Mouse (Mus musculus) layer of hippocampus, adult 2 months (tissue): ENCODE data around the gene Per1. TPM values are rescaled to one million over a fixed set of nuclear protein-coding genes. Genes with fewer than 3 reads are reported as not detected.

ENCODE experiments used
- DNase-seq, 2 experiments: peaks; one replicate each; pipeline ENCODE4 v3.0.0; 2022; ENCODE audit warnings: low spot score in 2 of 2
- H3K27ac ChIP-seq: fragments of 200-600 bp; 2 replicates; pipeline ENCODE4 v1.8.1; 2022
- H3K4me3 ChIP-seq: fragments of 200-600 bp; 2 replicates; pipeline ENCODE4 v1.8.1; 2022; ENCODE audit warnings: mild to moderate bottlenecking
- CTCF ChIP-seq: fragments of 200-600 bp; conservative IDR thresholded peaks from 2 replicates; pipeline ENCODE4 v1.8.1; 2022; ENCODE audit warnings: antibody characterized with exemption, mild to moderate bottlenecking, moderate library complexity
- total RNA-seq, 2 experiments: library from RNA; stranded (reverse); gene quantifications; 2 replicates each; pipeline ENCODE4 v1.2.3; 2021

Gene Per1
- total RNA-seq, 2 experiments from 2014 or later = 83.4 to 95.2 TPM

DNA sequence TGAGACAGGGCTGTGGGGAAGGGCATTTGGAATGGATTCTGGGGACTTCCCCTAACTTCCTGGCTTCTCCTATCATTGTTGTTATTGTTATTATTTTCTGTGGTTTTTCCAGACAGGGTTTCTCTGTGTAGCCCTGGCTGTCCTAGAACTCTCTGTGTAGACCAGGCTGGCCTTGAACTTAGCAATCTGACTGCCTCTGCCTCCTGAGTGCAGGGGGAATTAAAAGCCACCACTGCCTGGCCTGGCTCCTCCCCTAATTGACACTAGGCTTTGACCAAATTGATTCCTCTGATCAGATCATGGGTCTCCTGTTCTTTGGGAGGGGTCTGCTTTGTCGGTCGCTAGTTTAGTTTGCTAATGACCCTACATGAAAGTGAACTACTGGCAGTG, 31.7 kb downstream of the Per1 start:
- no peak for TF ChIP-seq CTCF
- no peak overlapping the region; the same call in 1 of the 2 replicates for H3K4me3 ChIP-seq
- peak overlapping the region; percentile 90; the same call in 1 of the 2 replicates for H3K27ac ChIP-seq
- DNase-seq = no peak

DNA sequence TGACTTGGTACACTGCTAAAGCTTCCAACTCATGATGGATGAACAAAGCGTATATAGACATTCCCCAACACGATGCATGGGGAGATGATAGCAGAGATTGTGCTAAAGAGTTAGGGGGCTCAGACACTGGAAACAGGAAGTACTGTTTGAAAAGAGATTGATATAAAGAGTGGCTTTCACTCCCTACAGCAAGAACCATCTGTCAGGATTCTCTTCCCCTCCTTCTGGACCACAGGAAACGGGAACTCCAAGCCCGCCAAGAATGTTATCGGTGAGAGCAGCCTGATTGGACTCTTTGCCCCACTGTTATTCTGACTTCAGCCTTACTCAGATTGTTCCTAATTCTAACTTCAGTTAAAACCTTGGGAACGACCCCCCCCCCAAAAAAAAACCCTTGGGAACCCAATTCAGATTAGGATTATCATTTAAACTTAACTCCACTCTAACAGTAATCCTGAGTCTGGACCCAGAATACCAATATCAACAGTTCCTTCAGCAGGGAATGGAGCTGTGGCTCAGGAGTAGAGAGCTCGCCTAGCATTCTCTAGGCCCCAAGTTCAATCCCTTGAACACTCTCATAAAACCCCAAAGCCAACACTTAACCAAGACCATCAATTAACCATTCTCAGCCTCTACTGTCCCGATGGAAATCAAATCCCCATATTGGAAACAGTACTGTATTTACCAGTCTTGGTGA, 33.6 kb downstream of the Per1 start:
- H3K4me3 ChIP-seq = no peak overlapping the region
- TF ChIP-seq CTCF = no peak
- DNase-seq = no peak
- no peak overlapping the region for H3K27ac ChIP-seq

GRCm38 (mm10) chr11:69133566-69133922, 38.5 kb downstream of the Per1 start:
- no peak for TF ChIP-seq CTCF
- Histone ChIP-seq H3K27ac (peak overlapping the region; percentile 85), H3K4me3 (peak overlapping the region; percentile 62)
- no peak for DNase-seq

DNA sequence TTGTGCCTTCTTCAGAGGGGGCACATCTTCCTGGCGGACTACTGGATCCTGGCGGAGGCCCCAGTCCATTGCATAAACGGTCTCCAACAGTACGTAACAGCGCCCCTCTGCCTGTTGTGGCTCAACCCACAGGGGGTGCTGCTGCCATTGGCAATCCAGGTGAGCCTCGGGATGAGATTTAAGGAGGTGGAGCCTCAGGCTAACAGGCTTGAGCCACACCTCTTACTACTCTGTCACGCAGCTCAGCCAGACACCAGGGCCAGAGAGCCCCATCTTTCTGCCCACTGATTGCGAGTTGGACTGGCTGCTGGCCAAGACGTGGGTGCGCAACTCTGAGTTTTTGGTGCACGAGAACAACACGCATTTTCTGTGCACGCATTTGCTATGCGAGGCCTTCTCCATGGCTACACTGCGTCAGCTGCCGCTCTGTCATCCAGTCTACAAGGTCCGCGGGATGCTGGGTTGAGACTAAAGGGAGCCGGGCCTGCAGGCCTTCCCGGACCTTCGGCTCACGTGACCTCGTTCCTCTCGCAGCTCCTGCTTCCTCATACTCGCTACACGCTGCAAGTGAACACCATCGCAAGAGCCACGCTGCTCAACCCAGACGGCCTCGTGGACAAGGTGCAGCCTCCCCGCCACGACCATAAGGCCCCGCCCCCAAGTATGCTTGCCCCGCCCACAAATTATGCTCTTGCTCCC, 39.1 kb downstream of the Per1 start:
- peak; percentile 72 for TF ChIP-seq CTCF
- DNase-seq = peak; percentile 85 to 89
- Histone ChIP-seq H3K27ac (peak overlapping the region; percentile 85), H3K4me3 (peak overlapping the region; percentile 62)

GRCm38 (mm10) chr11:69134622-69134968, 39.6 kb downstream of the Per1 start:
- TF ChIP-seq CTCF = no peak

DNA sequence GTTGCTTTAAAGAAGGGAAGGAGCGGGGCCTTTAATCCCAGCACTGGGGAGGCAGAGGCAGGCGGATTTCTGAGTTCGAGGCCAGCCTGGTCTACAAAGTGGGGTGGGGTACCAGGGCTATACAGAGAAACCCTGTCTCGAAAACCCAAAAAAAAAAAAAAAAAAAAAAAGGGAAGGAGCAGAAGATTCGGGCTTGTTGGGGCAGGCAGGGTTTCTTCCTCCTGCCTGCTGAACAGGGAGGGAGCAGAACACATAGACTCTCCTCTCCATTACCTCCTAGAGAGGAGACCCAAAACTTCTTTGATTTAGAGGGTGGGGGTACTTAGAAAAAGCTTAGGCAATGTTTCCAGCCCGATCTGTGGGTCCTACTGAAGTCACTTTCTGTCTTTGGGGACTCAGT, 40.3 kb downstream of the Per1 start:
- TF ChIP-seq CTCF = no peak
- no peak for DNase-seq
- H3K27ac ChIP-seq = no peak overlapping the region
- H3K4me3 ChIP-seq = no peak overlapping the region

More at GRCm38 (mm10) chr11:69134622-69134968, 39.6 kb downstream of the Per1 start:
- H3K4me3 ChIP-seq = peak overlapping the region; percentile 62
- H3K27ac ChIP-seq = peak overlapping the region; percentile 85
- DNase-seq = no peak

DNA sequence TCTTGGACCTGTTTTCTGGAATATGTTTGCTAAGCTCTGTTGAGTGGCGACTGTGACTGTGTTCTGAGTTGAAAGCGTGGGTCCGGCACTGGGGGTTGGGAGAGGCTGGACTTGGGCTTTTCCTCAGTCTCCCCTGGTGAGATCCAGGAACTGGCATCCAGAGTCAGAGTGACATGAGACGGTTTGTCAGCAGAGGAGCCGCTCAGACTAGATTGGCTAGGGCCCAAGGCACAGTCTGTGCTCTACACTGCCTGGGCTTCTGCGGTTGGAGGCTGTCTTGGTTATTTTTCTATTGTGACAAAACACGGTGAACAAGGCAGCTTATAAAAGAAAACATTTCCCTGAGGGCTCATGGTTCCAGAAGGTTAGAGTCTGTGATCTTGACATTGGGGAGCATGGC, 52.5 kb downstream of the Per1 start:
- no peak for TF ChIP-seq CTCF
- peak overlapping the region; percentile 71; the same call in 1 of the 2 replicates for H3K27ac ChIP-seq
- no peak overlapping the region for H3K4me3 ChIP-seq
- DNase-seq = peak; percentile 50 to 59

GRCm38 (mm10) chr11:69148451-69148960, 53.5 kb downstream of the Per1 start:
- H3K27ac ChIP-seq = no peak overlapping the region; the same call in 1 of the 2 replicates

GRCm38 (mm10) chr11:69149728-69150127, 54.7 kb downstream of the Per1 start:
- Histone ChIP-seq H3K27ac (peak overlapping the region; percentile 24; the same call in 1 of the 2 replicates), H3K4me3 (no peak overlapping the region)
- DNase-seq = no peak
- no peak for TF ChIP-seq CTCF

More at GRCm38 (mm10) chr11:69148451-69148960, 53.5 kb downstream of the Per1 start:
- no peak for TF ChIP-seq CTCF
- DNase-seq = no peak
- H3K4me3 ChIP-seq = no peak overlapping the region

GRCm38 (mm10) chr11:69150444-69150843, 55.4 kb downstream of the Per1 start:
- Histone ChIP-seq H3K4me3 (peak overlapping the region; percentile 43), H3K27ac (peak overlapping the region; percentile 61)
- peak in 1 of 2 experiments; percentile 70 for DNase-seq
- peak; percentile 82 for TF ChIP-seq CTCF

DNA sequence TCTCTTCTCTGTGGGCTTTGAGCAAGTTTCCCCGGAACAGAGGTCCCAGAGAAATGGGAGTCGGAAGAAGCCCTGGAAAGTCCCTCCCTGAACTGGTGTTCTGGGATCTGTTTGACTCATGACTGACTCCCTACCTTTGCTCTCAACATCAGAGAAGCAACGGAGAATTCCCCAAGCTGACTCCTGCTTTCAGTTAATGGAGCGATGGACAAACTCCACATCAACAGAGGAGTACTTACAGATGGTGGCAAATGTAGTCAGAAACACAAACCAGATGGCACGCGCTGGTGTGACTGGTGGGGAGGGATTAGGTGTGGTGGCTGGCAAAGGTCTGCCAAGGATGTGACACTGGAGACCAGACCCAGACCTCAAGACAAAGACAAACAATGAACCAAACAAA, 56.0 kb downstream of the Per1 start:
- peak overlapping the region; percentile 61; the same call in 1 of the 2 replicates for H3K27ac ChIP-seq
- no peak for TF ChIP-seq CTCF
- H3K4me3 ChIP-seq = peak overlapping the region; percentile 43

DNA sequence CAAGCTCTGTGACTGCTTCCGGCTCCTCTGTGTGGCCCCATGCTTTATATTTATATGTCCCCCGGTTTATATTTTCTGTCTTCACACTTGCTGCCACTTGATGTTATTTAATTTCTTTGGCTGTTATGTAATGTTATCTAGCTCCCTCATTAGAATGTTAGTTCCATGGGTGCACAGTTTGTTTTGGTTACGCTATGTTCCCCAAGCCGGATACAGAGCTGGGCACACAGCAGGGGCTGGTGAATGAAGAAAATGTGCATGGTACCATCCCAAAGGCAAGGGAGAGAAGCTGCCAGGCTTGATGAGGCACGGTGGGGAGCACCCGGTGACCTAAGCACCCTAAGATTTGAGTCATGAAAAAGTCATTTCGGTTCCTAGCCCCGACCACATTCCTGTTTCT, 58.8 kb downstream of the Per1 start:
- TF ChIP-seq CTCF = no peak
- H3K27ac ChIP-seq = peak overlapping the region; percentile 68
- DNase-seq = peak in 1 of 2 experiments; percentile 33
- no peak overlapping the region for H3K4me3 ChIP-seq

More for the DNA sequence above, 56.0 kb downstream of the Per1 start:
- no peak for DNase-seq

DNA sequence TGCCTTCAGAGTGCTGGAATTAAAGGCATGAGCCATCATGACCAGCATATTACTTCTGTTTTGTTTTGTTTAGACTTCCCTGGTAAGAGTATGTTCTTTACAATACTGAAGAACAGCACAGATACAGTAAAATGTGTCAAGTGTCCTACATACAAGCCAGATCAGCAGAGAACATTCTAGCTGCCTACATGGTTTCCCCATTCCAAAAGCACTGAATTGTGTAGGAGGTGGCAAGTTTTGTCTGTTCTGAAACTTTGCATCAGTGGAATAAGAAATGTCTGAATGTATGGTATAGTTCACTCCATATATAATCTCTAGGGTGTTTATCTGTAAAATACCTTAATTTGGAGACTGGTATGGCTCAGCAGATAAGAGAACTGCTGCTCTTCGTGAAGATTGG, 60.3 kb downstream of the Per1 start:
- Histone ChIP-seq H3K27ac (peak overlapping the region; percentile 68; the same call in 1 of the 2 replicates), H3K4me3 (no peak overlapping the region)
- DNase-seq = no peak
- no peak for TF ChIP-seq CTCF

- no peak within 1 kb of the TSS for H3K27ac ChIP-seq
- no peak for TF ChIP-seq CTCF
- H3K4me3 ChIP-seq = peak within 1 kb of the TSS; percentile 26
- DNase-seq = no peak
Observed at GRCm38 (mm10) chr11:69156800-69157199, 61.8 kb downstream of the Per1 start, which contains the start of gene Alox12b. Gene Alox12b, plus strand, starts transcription at chr11:69156989.

Other genes starting within 250 kb of the Per1 start
- 10 to 100 TPM; 81.1 to 96.3 TPM for gene Ndel1, start 223.4 kb upstream of the Per1 start, total RNA-seq
- not detected for gene Rnf222, start 206.7 kb upstream of the Per1 start, total RNA-seq
- 100 to 1,000 TPM; 766 to 781 TPM for gene Rpl26, start 193.6 kb upstream of the Per1 start, total RNA-seq
- gene Odf4, start 168.1 kb upstream of the Per1 start, total RNA-seq = not detected
- gene Arhgef15, start 137.7 kb upstream of the Per1 start, total RNA-seq = 1 to 10 TPM; 9.5 to 9.7 TPM
- gene Slc25a35, start 127.1 kb upstream of the Per1 start, total RNA-seq = 1 to 10 TPM; 5.8 to 6.2 TPM
- 10 to 100 TPM; 16.8 to 20.7 TPM for gene Rangrf, start 120.0 kb upstream of the Per1 start, total RNA-seq
- 10 to 100 TPM; 27.5 to 27.8 TPM for gene Pfas, start 86.8 kb upstream of the Per1 start, total RNA-seq
- 10 to 100 TPM; 40.3 to 43.1 TPM for gene Ctc1, start 79.3 kb upstream of the Per1 start, total RNA-seq
- gene Aurkb, start 49.6 kb upstream of the Per1 start, total RNA-seq = under 1 TPM; 0.54 to 0.79 TPM
- 10 to 100 TPM; 26.6 to 30.8 TPM for gene Borcs6, start 35.5 kb upstream of the Per1 start, total RNA-seq
- gene Tmem107, start 24.4 kb upstream of the Per1 start, total RNA-seq = 10 to 100 TPM; 20.3 to 21.6 TPM
- 1,000 to 10,000 TPM in 1 of 2 experiments, 100 to 1,000 TPM in 1; 988 to 1,016 TPM for gene Vamp2, start 6.7 kb upstream of the Per1 start, total RNA-seq
- 1 to 10 TPM in 1 of 2 experiments, under 1 TPM in 1; 0.79 to 1.0 TPM for gene Hes7, start 25.2 kb downstream of the Per1 start, total RNA-seq
- gene 9130213A22Rik, start 27.4 kb downstream of the Per1 start, total RNA-seq = 1 to 10 TPM; 1.4 to 1.5 TPM
- gene Aloxe3, start 30.7 kb downstream of the Per1 start, total RNA-seq = 10 to 100 TPM in 1 of 2 experiments, 1 to 10 TPM in 1; 7.8 to 11.1 TPM
- 10 to 100 TPM in 1 of 2 experiments, 1 to 10 TPM in 1; 8.7 to 12.2 TPM for gene Alox12b, start 61.8 kb downstream of the Per1 start, total RNA-seq
- gene Alox8, start 102.6 kb downstream of the Per1 start, total RNA-seq = 1 to 10 TPM; 7.5 to 8.2 TPM
- gene Gucy2e, start 141.8 kb downstream of the Per1 start, total RNA-seq = 1 to 10 TPM; 2.1 to 2.3 TPM
- 10 to 100 TPM; 13.9 to 17.8 TPM for gene Cntrob, start 228.6 kb downstream of the Per1 start, total RNA-seq
- 10 to 100 TPM; 63.0 to 63.5 TPM for gene Trappc1, start 228.8 kb downstream of the Per1 start, total RNA-seq
- gene Kcnab3, start 231.0 kb downstream of the Per1 start, total RNA-seq = 10 to 100 TPM; 20.6 to 26.1 TPM
- 100 to 1,000 TPM; 110 to 117 TPM for gene Rnf227, start 245.2 kb downstream of the Per1 start, total RNA-seq